Mouse (Mus musculus) spleen, postnatal 10 days (tissue): ENCODE results near the gene Zswim9.

Source experiments
- DNase-seq, 2 experiments: peaks; one replicate each; pipeline ENCODE4 v3.0.0; 2021 to 2022; ENCODE audit warnings: low spot score in 2 of 2

The Zswim9 gene

DNA sequence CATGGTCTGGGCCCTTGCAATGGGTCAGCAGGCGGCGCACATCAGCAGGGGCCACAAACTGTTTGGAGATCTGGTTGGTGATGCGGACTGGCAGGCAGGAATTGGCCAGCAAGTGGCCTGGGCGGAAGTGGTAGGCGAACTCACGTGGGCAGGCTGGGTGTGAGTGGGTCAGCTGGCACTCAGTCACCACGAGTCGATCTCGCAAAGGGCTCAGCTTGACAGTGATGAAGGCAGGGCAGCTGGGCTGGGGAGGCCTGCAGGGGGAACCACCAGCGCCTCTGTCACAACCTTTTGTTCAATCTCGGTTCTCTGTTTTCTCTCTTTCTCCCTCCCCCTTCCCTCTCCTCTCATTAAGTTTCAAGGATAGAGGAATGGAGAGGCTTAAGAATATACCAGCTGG is 9.1 kb downstream of the Zswim9 start:
- DNase-seq: no peak

GRCm38 (mm10) chr7:13268749-13269260 is 9.7 kb downstream of the Zswim9 start:
- no peak for DNase-seq

- DNase-seq: no peak
Observed at GRCm38 (mm10) chr7:13264396-13264795, 14.1 kb downstream of the Zswim9 start.

GRCm38 (mm10) chr7:13263851-13264250 is 14.7 kb downstream of the Zswim9 start:
- no peak for DNase-seq

DNA sequence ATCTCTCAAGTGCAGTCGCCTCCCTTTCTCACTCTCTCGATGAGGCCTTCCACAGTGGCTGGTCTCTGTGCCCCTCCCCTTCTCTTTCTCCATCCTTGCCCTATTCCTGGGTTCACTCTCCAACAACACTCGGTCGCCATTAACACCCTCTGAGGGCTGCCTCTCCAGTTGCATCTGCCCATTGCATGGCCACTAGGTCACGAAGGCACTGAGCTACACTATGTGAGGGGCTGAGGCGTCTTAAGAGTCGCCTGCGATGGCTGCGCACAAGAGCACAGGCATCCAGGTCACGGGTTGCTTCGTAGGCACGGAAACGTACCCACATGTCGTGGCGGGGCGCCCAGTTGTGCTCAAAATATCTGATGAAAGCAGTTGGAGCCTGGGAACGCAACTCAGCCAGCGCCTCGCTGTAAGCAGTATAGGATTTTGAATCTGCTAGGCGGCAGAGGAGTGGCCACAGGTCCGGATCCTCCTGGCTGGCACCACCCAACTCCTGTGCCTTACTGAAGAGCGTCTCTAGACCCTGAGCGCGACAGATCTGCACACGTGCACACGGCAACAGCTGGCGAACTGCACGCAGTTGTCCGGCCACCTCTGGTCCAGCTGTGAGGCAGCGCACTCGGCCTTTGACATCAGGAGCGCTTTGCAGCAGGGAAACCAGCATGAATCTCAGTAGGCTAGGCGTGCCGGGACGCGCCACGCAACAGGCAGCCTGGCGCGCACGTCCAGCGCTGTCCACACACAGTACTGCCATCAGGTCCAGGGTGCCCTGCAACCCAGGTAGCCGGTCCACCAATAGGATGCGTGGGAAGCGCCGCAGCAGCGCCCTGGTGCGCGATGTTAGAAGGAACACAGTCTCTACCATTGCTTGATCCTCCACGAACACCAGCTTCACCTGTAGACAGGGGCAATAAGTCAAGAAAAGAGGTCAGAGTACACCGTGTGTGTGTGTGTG is 17.5 kb downstream of the Zswim9 start:
- no peak for DNase-seq

DNA sequence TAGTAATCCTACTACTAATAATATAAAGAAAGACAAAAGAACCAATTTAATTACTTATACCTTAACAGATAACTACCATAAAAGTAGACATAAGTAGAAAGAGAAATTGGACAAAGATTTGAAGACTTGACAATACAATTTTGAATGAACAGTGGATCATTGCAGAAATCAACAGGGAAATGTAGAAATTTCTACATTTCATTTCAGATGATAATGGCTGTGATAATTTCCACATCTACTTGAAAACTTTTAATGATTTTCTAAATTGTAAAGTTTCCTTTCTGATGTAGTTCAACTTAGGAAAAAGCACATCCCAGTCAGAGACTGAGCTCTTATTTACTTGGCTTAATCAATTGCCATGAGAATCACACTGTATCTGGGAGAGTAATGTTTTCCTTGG is 65.8 kb downstream of the Zswim9 start, which contains the start of gene Vmn1r89:
Gene Vmn1r89, plus strand, starts transcription at position 301 of the 400 bp plus-strand sequence.
- DNase-seq: no peak
